Mouse (Mus musculus): ENCODE data around the gene Theg.

Theg gene

DNA sequence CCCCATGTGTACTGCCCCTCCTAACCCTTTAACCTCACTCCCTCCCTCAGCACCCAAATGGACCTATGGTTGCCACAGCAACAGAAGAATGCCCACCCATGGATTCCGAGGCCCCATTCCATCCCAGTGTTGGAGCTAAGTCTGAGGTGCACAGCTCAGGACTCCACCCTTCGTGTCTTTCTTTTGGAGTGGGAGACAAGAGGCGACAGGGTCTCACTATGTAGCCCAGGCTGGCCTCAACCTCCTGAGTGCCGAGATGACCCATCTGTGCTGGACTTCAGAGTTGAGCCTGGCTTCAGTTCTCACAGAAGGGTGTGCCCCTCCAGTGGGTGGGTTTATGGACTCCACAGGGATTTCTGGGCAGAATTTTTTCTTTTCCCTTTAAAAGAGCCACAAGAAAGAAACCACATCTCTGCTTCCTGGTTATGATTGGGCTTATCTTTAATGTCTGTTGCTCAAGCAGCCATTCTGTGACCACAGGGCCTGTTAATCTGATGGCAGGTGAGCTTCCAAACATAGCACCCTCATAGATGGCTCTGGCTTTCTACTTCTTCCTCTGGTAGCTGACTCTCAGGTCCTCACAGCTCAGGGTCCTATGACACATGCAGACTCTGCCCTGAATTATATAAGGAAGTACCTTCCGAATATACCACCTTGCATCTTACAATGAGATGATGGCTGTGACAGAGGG lies at the start of gene Theg:
TSS of gene Theg (minus strand) at position 271 of the 691 bp plus-strand sequence.
- no peak for DNase-seq

DNA sequence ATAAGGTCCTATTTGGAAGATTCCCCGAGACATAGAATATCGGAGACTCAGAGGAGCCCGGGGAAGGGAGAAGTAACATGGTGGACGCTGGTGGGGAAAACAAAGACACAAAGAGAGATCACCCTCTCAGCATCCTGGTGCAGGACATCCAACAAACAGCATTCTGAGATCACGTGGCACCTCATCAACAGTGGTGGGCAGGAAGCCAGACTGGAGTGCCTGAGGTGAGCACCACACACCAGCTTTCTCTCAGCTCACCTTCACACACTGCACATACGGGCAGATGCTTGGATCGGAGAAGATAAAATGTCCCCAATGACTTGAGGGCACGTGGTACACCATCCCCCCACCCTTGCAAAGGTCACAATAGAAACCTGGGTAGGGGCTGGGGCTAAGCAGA lies 49.2 kb upstream of the Theg start:
- DNase-seq = peak; percentile 63 to 64

DNA sequence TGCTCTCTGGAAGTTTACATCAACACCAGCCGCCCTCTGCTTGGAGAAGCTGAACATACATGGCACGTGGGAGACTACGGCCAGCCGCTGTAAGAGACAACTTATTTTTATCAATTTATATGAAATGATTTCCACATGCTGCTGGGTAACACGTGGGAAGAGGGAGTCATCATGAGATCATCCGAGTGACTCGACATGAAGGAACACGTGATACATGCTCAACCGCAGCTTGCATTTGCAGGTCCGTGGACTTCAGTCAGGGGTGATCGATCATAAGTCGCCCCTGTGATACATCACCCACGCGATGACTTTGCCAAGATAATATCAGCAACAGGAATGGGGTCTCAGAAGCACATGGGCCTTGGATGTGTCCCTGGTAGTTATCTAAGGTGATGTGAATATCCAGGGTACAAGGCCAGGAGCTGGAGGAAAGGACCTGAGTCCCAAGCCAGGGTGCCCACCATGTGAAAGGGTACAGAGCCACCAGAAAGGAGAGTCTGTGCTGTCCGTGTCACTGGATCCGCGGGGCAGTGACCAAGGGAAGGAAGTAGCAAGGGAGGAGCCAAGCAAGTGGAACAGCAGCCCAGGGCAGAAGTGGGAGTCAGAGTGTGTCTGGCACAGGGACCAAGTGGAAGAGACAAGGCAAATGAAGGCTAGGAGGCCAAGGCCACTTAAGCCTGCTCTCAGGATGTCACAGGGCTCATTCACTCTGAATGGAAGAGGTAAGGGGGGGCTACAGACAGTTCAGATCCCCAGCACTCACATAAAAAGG lies 46.1 kb upstream of the Theg start:
- DNase-seq = no peak

DNA sequence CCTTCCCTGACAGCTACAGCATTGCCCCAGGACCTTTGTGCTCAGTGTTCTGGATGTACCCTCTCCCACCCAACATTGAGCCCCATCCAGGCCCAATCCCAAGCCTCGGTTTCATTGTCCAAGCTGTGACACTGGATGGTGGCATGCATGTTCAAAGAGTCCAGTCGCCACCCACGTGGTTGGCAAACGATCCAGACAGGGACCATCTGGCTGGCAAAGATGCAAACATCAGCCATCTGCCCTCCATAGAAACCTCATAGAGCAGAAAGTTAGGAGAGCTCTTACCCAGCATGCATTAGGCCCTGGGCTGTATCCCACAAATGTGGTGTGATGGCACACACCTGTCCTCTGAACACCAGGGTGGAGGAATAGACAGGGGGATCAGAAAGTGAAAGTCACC lies 44.3 kb upstream of the Theg start:
- DNase-seq = peak; percentile 90 to 93

DNA sequence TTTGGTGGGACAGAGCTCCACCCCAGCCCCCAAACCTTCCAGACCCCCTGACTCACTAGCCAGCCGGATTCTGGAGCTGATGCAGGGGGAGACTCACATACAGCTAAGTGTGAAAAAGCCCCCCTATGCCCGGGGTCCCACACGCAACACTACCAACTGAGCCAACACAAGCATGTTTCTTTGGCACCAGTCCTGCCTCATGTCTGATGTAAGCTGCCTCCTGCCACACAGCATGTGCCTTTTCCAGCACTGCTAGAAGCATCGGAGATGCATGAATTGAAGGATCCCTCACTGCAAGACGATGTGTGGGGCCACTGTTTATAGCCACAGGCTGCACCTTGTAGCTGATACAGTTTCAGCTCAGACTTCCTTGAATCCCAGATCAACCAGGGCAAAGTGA lies 41.2 kb upstream of the Theg start:
- DNase-seq = peak; percentile 70 to 75

DNA sequence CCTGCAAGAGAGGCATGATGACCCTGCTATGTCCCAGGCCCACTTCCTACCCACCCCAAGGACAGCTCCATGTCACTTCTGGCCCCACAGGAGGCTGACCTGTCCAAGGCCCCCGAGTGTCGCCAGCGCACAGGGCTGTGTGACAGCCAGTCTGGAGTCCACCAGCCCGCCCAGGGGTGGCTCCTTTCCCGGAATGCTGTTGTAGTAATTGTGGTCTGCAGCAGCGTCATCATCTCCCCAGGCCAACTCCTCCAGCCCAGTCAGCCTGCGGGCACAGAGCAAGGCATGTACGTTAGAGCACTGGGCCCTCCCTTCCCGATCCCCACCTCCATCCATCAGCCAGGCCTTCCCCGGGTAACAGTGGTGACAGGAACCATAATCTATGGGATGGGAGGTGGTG lies 39.0 kb upstream of the Theg start:
- peak in 1 of 2 experiments; percentile 51 for DNase-seq

DNA sequence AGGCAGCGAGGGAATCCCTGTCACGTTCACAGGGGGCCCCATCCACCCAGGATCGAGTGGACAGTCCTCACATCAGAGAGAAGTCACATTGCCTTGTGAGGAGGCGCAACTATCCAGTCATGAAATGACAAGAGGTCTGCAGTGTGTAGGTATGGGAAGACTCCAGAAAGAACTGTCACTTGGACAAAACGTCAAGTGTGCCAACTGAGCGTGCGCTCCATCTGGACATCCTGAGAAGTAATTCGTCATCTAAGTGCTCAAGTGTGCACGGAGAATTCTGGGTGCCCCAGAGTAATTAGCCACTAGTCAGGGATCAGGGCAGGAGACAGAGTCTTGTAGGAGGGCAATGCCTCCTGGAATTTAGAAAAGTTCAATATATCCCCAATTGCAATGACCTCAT lies 38.3 kb upstream of the Theg start:
- peak; percentile 70 to 78 for DNase-seq

DNA sequence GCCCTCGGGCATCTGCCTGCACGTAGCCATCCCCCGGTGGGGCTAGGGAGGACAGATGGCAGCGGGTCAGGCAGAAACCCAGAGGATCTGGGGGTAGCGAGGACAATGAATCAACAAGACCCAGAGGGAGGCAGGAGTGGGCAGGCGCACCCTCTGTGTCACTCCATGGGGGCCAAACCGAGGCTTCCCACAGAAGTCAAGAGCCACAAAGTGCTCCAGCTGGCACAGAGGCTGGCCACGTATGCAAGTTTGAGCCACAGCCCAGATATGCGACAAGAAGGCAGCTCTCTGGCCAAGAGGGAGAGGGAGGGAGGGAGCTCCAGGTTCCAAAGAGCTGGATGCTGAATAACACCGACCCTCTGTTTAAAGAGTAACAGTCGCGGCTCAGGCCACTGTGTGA lies 36.8 kb upstream of the Theg start:
- peak; percentile 71 to 77 for DNase-seq

DNA sequence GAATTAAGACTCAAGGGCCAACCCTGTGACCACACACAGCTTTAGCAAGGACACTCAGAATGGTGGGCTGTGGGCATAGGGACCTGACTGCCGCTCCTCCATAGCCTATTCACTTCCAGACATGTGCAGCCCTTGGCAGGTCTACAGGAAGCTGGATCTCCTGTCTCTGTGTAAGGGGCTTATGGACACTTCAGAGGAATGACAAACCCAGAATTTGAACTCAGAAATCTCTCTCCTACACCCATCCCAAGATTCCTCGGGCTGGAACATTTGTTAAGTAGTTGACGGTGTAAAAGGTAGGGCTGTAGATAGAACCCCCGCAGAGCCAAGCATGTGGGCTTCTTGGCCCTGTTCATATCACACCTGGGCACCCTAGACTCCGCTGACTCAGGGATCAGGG lies 29.2 kb upstream of the Theg start:
- peak; percentile 58 to 62 for DNase-seq

DNA sequence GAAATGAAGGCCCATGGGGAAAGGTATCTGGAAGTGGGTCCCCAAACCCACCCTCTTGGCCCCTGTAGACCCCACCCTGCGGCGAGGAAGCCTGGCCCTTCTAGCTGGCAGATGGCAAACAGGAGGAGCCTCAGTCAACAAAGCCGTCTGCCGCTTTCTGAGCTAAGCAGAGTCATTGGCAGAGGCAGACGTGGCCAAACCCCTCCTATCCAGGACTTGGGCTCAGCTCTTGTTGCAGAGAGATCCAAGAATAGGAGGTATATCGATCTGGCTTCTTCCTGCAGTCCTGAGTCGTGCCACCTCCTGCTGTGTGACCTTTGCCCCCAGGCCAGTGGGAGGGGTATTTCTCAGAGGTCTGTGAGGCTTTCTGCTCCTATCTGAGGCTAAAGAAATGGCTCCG lies 28.7 kb upstream of the Theg start:
- DNase-seq = peak; percentile 92 to 97

DNA sequence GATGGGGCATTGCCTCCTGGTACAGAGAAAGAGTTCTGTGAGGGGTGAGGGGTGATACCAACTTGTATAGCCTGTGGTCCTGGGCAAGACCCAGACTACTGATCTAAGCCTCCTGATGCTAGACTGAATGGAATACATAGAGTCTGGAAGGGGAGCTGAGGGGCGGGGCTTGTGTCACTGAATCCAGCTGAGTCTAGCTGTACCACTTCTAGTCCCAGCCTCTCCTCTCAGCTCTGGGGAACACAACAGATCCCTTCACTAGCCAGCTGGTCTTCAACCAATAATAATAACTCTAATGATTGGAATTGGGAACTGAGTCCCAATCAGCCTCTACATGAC lies 27.1 kb upstream of the Theg start:
- no peak for DNase-seq

DNA sequence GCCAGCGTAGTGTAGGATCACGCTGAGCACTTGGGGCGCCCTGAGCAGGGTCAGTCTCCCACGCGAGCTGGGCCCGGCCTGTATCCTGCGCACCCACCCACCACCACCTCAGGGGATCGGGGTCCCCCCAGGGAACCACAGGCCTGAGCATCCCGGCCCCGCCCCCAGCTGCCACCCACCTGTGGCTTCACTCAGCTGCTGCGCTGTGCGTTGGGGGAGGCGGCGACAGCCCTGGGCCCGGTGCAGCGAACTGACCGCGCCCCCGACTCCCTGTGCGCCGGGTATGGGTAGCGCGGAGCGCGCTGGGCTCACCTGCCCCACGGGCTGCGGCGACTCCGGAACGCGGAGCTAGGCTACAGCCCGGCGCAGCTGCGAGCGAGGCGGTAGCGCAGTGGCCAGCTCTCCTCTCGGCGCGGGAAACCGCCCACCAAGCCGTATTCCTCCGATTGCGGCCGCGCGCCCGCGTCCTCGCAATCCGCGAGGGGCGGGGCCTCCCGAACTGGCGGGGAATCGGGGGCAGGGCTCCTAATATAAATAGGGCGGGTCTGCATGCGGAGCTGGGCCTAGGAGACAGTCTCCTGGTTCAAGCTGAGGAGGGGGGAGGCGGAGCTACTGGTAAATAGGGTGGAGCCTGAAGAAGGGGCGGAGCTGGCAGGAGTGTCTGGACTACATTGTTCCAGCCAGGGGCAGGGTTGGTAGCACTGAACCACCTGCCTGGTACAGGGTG lies 26.6 kb upstream of the Theg start, which contains the start of gene C2cd4c:
TSS of gene C2cd4c (minus strand) at position 448 of the 727 bp plus-strand sequence.
- peak; percentile 86 to 89 for DNase-seq

DNA sequence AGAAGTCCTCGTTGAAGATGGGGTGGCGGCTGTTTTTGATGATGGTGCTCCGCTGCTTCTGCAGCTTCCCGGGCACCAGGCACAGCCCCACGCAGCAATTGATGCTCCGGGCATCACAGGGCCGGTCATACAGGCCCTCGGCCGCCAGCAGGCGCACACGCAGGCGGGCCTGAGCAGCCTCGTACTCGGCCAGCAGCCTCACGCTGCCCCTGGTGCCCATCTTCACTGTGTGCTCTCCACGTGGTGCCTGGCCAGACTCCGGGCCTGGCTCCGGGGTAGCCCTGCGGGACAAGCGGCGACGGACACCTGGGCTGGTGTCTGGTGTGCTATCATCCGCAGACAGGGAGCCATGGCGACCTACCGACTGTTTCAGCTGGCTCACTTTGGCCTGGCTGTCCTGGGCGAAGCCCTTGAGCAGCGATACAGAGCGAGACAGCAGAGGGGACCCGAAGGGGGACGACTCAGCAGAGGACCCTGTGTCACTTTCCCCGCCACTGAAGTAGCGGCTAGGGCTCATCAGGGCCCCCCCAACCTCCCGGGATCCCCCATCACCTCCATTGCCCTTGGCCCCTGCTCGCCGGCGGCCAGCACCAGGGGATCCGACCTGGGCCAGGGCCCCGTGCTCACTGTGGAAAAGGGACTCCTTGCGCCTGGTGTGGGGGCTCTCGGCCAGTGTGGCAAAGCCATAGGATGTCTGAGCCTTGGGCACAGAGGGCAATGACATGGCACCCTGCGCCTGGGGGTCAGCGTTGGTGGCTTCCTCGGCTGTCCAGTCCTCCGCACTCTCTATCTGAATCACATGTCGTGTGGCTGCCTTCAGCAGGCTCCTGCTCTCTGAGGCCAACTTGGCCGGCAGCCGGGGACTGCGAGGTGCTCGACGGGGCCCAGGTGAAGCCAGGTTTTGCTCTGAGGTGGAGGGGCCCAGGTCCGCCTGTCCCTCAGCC lies 25.3 kb upstream of the Theg start:
- DNase-seq = peak; percentile 72 to 73

DNA sequence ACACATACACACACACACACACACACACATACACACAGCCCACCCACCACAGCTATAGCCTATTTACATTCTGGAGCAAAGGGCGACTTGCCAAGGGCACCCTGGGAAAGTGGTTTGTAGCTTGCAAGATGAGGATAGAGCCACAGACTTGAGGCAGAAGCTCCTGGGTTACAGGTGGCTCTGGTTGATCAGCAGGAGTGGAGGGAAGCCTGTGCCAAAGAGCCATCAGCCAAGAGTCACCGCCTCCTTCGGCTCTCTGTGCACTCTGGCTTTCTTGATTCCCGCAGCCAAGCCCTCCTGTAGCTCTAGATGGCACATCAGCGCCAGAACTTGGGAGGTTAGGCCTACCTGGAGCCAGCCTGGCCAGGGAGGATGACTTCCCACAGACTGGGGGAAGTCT lies 24.2 kb upstream of the Theg start:
- peak; percentile 67 to 71 for DNase-seq

DNA sequence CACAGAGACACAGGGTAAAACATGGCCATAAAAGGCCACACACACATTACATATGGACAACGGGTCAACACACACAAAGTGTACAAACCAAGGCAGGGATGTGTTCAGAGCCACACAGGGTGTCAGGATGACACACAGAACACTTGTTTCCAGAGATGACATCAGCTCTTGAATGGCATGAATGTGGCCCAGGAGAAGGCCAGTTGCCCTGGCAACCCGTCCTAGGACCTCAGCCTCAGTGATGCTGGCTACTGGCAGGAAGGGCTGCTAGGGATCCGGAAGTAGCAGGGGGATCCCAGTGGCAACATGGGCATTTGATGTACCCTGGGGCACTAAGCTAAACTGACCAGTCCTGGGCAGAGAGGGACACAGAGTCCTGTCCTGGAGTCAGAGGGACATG lies 22.1 kb upstream of the Theg start:
- DNase-seq = peak in 1 of 2 experiments; percentile 6

DNA sequence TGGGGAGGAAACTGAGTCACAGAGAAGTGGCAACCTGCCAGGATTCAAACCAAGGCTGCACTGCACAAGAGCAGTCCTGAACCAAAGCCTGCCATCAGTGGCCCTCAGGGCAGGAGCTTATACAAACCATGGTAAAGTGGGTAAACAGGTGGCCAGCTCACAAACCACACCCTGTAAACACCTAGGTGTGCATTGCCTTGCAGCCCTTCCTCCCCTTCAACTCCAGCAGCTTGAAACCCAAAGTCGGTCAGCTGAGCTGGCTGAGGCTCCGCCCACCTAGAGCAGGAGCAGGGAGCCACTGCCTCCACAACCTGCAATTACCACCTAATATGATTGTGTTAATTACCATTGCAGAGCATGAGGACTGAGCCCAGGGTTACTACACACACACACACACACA lies 20.8 kb upstream of the Theg start:
- DNase-seq = peak; percentile 21

DNA sequence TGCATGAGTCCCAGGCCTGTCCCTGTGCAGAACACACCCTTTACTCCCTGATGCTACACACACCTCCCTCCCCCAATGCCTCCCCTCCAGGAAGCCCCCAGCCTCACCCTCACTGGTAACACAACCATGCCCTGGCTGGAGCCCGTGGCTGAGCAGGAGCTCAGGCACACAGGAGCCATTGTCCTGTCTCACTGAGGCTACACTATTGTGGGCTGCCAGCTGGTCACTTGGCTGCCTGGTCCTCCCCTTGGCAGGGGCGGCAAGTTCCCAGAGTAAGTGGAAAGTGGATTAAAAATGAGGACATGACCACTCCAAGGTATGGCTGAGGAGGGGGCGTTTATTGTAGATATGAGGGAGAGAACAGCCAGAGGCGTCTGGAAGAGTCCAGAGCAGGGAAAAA lies 19.4 kb upstream of the Theg start:
- peak; percentile 76 to 86 for DNase-seq

DNA sequence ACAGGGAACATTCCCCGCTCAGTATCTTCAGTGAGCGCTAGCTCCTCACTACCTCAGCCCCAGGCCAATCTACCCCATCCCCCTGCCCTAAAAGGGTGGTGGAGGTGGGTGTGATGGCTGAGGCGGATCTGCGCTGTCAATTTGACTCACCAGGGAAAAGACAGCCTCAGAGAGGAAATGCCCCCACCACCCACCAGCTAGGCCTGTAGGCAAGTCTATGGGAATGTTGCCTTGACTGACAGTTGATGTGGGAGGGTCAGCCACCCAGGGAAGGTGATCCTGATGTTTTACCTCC lies 10.8 kb upstream of the Theg start:
- DNase-seq = no peak

DNA sequence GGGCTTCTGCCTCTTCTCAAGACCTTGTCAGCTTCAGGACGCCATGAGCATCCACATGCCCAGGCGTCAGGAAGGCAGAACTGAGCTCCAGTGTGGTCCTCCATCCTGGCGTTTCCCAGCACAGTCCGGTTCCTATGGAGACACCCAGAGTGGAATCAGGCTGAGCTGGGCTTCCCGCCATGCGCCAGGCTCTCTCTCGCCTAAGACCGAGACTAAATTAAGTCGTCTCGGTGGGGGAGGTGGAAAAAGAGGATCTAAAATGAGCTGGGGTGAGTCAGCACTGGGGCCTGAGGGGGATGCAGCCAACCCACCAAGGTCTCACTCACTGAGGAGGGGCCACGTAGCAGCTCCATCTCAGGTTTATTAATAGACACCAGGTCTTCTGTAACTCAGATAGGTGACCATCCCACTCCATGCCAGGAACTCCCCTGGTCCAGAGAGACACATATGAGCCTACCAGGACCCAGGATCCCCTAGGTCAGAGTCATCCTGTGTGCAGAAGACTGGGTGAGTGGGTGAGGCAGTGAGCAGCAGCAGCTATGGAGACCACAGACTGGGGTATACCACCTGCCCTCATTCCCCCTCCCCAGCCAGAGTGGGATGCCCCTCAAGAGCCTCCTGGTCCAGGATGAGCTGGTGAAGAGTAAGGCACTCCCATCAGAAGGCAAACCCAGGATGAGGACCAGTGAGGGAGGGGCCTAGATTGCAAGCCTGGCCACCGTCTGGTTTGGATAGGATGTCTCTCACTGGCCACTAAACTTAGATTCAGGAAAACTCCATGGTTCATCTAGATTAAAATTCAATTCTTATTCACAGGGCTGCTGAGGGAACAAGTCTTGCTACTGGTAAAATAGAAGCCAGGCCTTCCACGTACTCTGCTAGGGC lies 10.2 kb upstream of the Theg start:
- peak in 1 of 2 experiments; percentile 56 for DNase-seq

DNA sequence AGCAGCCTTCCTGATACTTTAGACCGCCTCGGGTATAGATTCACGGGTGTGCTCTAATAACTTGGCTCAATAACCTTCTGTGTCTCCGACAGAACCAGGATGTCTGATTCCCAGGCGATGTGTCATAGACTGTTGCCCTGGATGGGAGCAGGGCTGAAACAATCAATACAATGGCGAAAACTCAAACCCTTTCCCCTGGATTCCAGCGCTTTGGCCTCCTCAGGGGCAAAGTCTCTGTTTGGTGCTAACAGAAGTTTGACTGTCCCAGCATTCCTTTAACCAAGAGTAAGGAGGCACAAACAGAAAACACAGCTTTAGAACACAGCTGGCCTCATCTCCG lies 8.4 kb upstream of the Theg start:
- DNase-seq = no peak

DNA sequence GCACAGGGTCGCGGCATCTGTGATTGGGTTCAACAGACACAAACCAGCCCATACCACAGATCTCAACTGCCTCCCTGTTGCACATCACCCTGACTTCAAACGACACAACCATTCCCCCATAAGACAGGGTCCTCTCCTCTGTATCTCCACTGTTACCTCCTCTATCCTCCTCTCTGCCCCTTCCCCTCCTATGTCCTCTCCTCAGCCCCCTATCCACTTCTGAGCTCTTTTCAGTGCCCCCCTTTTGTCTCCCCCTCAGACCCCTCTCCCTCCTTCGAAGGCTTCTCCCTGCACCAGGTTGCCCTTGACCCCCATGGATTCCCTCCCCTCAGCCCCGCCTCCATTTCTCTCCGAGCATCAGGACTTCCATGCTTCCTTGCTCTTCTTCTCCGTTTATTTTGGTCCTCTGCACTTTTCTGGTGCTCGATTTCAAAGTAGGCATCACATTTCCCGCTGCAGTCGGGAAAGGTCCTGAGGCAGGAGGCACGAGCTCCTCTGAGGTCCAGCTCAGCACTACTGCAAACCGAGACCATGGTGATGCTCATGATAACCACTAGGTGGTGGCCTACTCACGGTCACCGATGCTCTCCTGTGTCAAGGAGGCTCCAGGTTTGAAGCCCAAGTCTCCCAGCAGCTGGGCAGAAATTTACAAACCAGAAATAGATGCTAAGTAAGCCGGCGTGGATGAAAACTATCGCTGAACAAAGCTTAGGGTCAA lies 7.9 kb upstream of the Theg start:
- DNase-seq = peak; percentile 83 to 87

Measured in cerebellum, postnatal 10 days (tissue).